Mouse (Mus musculus) spleen, postnatal 4 days (tissue): Measurements from ENCODE around the gene Stpg3.

Experiments used
- DNase-seq, 2 experiments: peaks; one replicate each; pipeline ENCODE4 v3.0.0; 2022; ENCODE audit warnings: low spot score in 2 of 2

Gene Stpg3

GRCm38 (mm10) chr2:25236614-25237013, 22.2 kb upstream of the Stpg3 start, which contains the start of gene Rnf224:
Gene Rnf224 (minus strand): TSS chr2:25236787.
- DNase-seq = no peak

GRCm38 (mm10) chr2:25234551-25235220, 20.2 kb upstream of the Stpg3 start:
- no peak for DNase-seq

DNA sequence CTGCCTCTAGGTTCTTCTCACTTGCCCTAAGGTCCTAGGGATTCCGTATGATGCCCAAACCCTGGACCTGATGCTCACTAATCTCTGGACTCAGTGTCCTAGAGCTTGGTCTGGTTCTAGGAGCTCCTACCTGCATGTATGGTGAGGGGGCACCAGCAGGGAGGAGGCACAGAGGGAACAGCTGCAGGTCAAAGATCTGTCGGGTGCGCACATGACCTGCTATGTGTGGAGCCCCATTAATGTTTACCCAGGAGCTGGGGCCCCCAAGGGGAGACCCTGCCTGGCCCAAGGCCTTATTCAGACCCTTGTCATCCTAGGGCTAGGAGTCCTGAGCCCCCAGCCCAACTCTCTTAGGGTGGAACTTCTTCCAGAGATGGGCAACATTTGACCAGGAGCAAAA, 19.6 kb upstream of the Stpg3 start, which contains the start of gene Slc34a3:
Slc34a3 (minus strand) TSS at position 315 of the 400 bp plus-strand sequence.
- no peak for DNase-seq

GRCm38 (mm10) chr2:25233421-25233820, 19.0 kb upstream of the Stpg3 start:
- DNase-seq = no peak

DNA sequence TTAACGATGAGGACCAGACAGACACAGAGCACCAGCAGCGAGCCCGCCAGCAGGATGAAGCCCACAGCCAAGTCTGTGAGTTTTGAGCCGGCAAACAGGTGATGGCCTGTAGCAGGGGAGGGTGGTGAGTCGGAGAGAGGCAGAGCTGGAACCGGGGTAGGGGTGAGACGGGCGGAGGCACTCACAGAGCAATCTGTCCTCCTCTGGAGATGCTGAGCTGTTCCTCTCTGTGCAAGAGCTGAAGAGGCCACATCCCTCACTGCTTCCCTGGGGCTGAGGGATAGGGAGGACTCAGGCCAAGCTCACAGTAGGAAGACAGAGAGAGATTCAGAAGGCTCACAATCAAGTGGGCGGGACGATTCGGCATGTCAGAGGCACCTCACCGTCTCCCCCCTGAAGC, 16.6 kb upstream of the Stpg3 start:
- no peak for DNase-seq

DNA sequence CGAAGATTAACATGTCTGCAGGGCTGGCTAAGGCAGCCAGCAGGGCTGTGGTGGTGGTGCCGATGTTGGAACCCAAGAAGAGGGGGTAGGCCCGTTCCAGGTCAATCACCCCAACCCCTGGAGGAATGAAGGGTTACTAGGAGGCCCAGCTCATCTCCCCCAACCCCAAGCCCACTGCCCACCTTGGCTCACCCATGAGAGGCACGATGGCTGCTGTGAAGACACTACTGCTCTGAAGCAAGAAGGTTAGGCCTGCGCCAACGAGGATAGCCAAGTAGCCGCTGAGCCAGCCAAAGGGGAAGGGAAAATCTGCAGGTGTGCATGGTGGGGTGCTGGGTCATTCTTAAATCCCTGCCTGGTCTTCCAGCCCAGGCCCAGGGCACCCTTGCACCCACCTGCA, 16.1 kb upstream of the Stpg3 start:
- DNase-seq = no peak

DNA sequence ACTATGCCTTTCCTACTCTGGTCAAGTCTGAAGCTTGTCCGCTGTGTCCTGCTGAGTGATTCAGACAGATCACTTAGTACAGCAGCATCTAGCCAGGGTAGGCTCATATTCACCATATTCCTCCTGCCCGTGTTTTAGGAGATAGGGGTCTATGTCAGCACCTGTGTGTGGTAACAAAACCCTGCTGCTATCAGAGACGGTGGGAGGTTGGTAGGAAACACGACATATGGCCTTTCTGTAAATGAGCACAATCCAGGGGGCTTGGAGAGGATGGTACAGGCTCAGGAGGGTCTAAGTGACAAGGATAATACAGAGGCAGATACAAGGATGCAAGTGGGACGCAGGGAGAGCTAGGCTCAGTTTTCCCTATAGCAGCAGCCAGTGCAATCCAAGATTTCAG, 15.1 kb upstream of the Stpg3 start:
- DNase-seq = no peak

DNA sequence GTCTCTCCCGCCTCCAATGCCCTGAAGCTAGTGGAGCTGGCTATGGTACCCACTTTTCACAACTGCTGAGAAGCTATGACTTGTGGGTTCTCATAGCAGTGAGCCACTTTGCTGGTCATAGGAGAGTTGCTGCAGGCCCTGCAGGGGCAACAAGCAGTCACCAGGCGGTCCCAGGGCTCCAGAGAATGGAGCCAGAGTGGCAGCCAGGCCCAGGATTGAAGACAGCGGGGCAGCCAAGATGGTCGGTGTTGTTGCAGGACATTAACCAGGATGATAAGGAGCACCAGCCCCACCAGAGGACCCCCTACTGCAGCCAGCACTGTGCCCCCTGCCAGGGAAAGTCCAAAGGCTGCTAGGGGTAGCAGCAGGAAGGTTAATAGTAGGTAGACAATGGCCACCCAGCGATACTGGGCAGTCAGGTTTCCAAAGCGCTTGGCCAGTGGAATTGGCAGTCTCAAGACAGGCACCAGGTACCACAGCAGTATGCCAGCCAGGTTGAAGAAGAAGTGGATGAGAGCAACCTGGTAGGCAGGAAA, 14.6 kb upstream of the Stpg3 start:
- no peak for DNase-seq

DNA sequence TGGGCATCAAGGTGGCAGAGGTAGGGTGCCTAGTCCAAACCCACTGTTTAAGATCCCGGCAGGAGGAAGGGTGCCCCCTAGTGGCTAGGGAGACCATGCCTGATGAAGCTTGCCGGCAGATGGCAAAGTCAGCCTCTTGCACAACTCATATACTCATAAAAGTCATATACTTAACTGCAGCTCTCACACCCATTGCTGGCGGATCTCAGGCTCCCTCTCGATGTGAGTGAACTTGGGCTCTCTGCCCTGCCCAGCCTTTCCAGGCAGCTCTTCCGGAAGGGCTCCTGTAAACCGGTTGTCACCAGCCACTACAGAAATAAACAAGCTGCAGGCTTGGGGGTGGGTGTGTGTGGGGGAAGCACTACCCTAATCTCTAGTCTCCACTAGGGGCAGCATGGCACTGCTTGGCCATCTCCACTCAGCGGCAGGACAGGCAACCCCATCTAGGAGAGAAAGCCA, 14.0 kb upstream of the Stpg3 start:
- peak; percentile 91 to 97 for DNase-seq

GRCm38 (mm10) chr2:25227406-25227805, 13.0 kb upstream of the Stpg3 start:
- DNase-seq = no peak

- DNase-seq = no peak
Measured at GRCm38 (mm10) chr2:25226864-25227263, 12.4 kb upstream of the Stpg3 start.

- no peak for DNase-seq
Measured at GRCm38 (mm10) chr2:25225811-25226379, 11.5 kb upstream of the Stpg3 start.

GRCm38 (mm10) chr2:25224766-25225752, 10.6 kb upstream of the Stpg3 start:
- peak; percentile 96 to 98 for DNase-seq

- DNase-seq = no peak
Measured at GRCm38 (mm10) chr2:25224492-25224765, 10.0 kb upstream of the Stpg3 start, which contains the start of gene Tubb4b. Gene Tubb4b (minus strand): TSS chr2:25224702.

GRCm38 (mm10) chr2:25223681-25224491, 9.4 kb upstream of the Stpg3 start:
- peak; percentile 93 to 95 for DNase-seq

GRCm38 (mm10) chr2:25221331-25221772, 6.9 kb upstream of the Stpg3 start:
- DNase-seq = no peak

DNA sequence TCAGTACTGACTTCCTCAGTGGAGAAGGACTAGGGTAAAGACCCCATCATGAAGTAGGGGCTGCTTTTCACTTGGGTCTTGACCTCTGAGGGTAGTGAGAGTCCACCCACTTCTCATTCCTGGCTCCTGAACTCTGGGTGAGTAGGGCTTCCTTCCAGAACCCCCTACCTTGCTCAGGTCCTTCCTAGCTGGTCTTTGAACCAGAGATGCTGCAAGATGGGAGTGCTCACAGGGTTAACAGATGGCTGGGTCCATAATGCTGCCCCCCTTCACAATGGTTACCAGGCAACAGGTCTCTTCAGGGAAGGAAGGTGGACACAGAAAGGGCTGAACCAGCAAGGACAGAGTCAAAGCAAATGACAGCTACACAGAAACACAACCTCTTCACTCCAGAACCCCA, 4.0 kb upstream of the Stpg3 start, which contains the start of gene Fam166a:
Fam166a (plus strand) TSS at position 301 of the 400 bp plus-strand sequence.
- DNase-seq = no peak

DNA sequence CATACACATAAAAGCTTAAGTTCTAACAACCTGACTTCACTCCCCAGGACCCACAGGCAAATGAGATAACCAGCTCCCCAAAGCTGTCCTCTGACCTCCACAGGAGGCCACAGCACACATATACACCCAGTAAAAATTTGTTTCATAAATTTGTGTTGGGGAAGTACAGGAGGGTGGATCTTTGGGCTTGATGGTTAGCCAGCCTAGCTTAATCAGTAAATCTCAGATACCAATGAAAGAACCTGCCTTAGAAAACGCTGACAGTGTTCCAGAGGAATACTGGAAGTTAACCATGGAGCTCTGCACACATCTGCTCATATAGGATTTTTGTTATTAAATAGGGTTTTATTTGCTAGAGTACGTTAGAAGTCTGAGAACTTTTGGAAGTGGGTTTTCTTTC, 3.2 kb upstream of the Stpg3 start:
- no peak for DNase-seq

- DNase-seq = no peak
Measured at GRCm38 (mm10) chr2:25213266-25213865, 1.1 kb downstream of the Stpg3 start.

DNA sequence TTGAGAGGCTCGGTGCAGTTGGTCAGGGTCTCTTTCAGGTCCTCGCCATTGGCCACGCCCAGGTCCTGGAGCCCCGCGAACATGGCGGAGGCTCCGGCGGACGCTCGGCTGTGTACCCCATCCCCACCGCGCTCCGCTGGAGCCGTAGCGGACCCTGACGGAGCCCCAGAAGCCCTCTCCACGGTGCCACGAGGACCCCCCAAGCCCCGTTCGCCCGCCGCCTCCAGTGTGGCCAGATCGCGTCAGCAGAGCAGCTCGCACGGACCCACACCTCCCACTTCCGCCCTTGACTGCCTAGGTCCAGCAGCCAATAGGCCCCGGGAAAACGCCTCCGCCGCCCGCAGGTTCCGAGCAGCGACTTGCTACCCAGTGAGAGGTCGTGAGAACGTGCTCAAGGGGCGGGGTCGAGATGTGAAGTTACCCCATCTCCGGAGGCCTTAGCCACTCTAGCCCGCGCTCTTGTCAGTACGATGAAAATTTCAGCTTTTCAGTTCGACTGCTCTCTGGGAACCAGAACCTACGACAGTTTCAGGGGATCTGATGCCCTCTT, 3.2 kb downstream of the Stpg3 start, which contains the start of gene Nelfb:
Nelfb (minus strand) TSS at position 369 of the 550 bp plus-strand sequence.
- DNase-seq = peak; percentile 92 to 97
